Mouse (Mus musculus) brain, embryonic 14.5 days (tissue): ENCODE measurements at regions not wholly inside any gene's neighbourhood (a gene's known extent, or its start where the extent isn't known, plus 50 kb on each side); places are given as distances from the start of the nearest gene placed in this dataset.

ENCODE experiments used
- CTCF ChIP-seq: fragments of 200-500 bp; IDR thresholded peaks from 2 replicates; pipeline ENCODE4 v1.5.1; 2012; ENCODE audit warnings: inconsistent platforms, mild to moderate bottlenecking, moderate library complexity, borderline replicate concordance; ENCODE audit not compliant: insufficient read depth, insufficient read length; ENCODE audit errors: extremely low read depth
- POLR2A ChIP-seq: fragments of 200-500 bp; IDR thresholded peaks from 2 replicates; pipeline ENCODE4 v1.6.1; 2012; ENCODE audit warnings: mild to moderate bottlenecking, inconsistent platforms, borderline replicate concordance; ENCODE audit not compliant: poor library complexity, insufficient read depth, insufficient read length, severe bottlenecking; ENCODE audit errors: extremely low read depth

- TF ChIP-seq POLR2A (no peak), CTCF (no peak)
These were observed 1275.4 kb upstream of the A1bg start for GRCm38 (mm10) chr15:62198194-62198593.
